Mouse (Mus musculus): Measurements from ENCODE around the gene Auts2. TPM values are rescaled to one million over a fixed set of nuclear protein-coding genes. Genes with fewer than 3 reads are reported as not detected.
"Not testable (repeated sequence)": the region's sequence is repeated elsewhere in the genome, so short reads cannot be mapped to it uniquely, and the experiment has no call there.

The Auts2 gene
- 10 to 100 TPM; 20.4 TPM for total RNA-seq (2021)
- long read RNA-seq, experiment 1, partial matches to known transcripts: 2 of 9 reads
- long read RNA-seq, experiment 1, other reads (novel, unspliced or antisense): 7 of 9 reads
- long read RNA-seq, experiment 2, partial matches to known transcripts: 1 of 6 reads
- long read RNA-seq, experiment 2, other reads (novel, unspliced or antisense): 5 of 6 reads

DNA sequence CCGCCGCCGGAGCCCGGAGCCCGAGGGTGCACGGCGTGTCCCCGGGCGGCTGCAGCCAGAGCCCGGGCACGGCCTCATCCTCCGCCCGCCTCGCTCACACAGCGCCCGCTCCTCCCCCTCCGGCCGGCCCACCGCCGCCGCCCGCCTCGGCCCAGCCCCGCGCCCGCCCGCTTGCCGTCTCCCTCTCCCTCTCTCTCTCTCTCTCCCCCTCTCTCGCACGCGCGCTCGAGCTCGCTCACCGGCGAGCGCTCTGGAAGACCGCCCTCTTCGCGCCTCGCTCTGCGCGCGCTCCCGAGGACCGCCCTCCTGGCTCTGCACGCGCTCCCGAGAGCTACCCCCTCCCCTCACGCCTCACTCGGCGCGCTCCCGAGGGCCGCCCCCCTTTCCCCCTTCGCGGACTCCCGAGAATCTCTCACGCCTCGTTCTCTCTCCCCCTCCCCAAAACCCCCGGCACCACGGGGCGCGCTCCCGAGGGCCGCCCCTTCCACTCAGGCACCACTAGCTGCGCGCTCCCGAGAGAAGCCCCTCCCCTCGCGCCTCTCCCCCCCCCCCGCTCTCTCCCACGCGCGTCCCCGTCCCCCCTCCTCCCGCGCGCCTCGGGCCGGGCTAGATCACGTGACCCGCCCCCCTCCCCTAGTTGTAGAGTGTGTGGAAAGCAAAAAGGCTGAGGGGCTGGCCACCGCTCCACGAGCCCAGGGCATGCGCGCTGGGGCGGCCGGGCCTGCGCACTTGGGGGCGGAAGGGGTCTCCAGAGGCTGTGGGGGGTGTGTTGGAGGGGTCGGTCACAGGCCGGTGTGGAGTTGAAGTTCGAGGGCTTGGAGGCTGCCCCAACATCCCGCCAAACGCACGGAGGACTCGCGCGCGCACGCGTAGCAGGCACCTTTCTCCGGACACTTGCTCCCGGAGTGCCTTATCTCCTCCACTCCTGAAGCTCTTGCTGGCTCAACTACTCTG is at the start of gene Auts2:
Gene Auts2 (minus strand): TSS at position 227 of the 954 bp plus-strand sequence.
- DNase-seq (ENCODE audit: low spot score): peak; percentile 78

- DNase-seq (ENCODE audit: low spot score): no peak
These were observed 48.9 kb upstream of the Auts2 start for GRCm38 (mm10) chr5:132591721-132592695.

DNA sequence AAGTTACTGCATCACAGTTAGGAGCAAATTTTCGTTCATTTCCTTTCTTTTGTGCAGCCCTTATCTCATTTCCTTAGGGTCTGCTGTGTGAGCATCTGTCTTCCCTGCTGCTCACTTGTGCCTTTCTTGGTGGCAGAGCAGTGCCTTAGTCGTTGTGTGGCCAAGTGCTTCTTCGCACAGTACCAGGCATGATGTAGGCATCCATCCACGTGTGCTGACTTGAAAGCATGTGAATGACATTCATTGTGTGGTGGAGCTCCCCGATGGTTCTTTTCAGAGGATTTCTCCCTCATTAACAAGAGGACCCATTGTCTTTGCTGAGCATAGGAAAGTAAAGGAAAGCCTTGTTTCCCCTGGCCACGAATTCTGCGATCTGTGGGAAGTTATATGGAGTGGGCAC is 36.6 kb upstream of the Auts2 start:
- DNase-seq (ENCODE audit: low spot score): no peak

GRCm38 (mm10) chr5:132560771-132561170 is 17.6 kb upstream of the Auts2 start:
- DNase-seq (ENCODE audit: low spot score): not testable (repeated sequence)

DNA sequence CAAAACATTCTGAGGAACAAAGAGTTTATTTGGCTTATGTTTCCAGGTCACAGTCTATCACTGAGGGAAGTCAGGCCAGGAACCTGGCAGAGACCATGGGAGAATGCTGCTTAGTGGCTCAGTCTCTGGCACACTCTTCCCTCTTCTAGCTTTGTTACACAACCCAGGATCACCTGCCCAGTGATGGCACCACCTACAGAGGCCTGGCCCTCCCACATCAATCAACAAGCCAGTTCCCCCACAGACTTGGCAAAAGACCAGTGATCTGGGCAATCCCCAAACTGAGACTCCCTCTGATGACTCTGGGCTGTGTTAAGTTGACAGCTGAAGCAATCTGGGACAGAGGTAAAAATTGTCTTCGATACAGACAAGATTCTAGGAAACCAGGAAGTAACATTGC is 2.6 kb upstream of the Auts2 start:
- DNase-seq (ENCODE audit: low spot score): no peak

DNA sequence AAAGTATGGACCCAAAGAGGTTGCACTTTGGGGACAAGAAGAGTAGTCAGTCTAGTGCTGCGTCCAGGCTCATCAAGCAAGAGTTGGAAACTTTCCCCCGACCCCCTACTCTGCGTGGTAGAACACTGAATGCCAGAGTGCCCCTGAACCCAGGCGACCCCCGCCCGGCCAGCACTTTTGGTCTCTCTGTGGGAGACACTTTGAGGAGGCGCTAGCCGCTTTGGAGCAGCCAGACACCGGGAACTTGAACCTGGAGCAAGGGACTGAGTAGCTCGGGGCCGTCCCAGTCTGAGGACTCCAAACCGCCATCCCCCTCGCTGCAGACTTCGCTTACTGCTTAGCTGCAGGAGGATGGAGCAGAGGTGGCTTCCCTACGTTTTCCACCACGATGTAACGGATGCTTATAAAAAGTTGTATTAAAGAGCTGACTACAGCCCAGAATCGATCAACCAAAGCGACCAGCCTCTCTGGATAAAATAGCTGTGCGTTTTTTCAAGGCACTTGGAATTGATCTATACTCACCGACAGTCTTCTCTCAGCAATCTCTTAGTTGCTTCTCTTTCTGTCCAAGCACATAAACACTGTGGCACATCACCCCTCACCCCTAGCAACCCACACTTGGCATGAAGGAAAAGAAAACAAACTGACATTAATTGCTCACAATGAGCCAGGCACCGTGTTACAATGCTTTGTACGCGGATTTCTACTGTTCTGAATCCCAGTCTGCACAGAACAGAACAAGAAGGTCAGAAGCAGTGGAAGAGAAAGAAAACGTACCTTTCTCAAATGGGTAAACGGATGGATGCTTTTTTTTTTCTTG is 1.2 kb upstream of the Auts2 start:
- DNase-seq (ENCODE audit: low spot score): no peak

GRCm38 (mm10) chr5:132542381-132543020 is 643 bp downstream of the Auts2 start:
- no peak for DNase-seq (ENCODE audit: low spot score)

DNA sequence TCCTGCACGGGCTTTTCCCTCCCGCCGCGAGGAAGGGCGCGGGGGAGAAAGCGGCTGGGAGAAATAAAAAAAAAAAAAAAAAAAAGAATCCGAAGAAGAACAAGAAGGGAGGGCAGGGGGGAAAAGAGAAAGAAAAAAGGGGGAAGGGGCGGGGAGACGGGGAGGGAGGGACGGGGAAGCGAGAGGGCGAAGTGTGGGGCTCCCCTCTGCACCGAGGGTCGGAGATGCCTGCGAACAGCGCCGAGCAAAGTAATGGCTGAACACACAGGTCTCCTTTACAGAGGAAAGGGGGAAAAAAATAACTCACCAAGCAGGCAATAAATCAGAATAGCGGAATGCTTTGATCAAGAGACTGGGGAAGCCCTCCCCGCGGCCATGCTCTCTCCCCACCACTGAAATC is 1.2 kb downstream of the Auts2 start:
- DNase-seq (ENCODE audit: low spot score): no peak

DNA sequence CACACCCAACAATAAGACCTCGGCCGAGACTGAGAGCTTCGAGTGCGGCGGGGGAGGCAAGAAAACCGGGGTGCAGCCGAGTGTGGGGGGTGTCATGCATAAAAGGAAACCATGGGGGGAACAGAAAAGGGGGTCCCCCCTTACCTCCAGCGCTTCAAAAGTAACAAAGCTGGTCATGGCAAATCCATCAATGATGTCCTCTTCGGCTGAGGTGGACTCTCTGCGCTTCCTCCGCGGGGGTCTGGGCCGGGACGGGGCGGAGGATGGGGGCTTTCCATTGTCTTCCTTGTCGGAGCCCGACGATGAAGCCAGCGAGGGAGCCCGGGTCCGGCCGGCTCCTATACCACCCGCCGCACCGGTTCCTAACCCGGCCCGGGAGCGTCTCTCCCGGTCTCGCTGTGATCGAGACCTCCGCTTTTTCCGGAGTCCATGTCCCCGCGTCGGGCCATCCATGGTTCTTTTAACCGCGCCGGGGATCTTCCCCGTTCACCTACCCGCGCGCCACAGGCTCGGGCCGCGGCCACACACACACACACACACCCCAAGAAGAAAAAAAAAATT is 1.7 kb downstream of the Auts2 start:
- no peak for DNase-seq (ENCODE audit: low spot score)

DNA sequence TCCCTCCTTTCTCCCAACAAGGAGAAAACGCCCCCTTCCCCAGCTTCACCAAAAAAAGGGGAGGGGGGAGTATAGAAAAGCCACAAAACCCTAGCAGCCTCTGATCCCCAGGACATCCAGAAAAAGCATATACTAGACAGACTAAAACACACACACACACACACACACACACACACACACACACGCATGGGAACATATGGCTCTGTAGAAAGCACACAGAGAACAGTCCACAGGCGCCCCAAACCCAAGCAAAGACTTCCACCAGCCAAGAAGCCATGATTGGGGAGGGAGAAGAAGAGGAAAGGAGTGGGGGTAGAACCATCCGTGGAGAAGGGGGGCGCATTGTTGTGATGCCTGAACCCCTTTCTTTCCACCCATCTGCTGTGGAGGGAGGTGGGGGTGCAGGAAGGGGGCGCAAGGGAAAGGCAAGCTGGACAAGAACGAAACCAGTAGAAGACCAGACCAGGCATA is 2.3 kb downstream of the Auts2 start:
- no peak for DNase-seq (ENCODE audit: low spot score)

GRCm38 (mm10) chr5:132537475-132537874 is 5.7 kb downstream of the Auts2 start:
- no peak for DNase-seq (ENCODE audit: low spot score)

DNA sequence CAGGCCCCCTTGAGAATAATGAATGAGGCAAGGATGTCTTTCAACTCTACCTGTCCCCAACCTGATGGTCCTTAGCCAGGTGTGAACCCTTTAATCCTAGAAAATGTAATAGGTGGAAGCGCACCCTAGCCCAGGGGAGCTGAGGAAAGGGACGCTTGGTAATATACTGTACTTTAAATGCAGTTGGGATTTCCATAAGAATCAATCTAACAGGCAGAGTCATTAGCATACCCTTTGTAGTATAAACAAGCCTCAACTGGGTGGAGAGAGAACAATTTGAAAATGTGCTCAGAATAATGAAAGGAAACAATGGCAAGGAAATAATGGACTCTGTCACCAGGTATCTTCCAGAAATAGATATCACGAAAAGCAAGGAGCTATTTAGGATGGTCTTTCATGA is 16.7 kb downstream of the Auts2 start:
- no peak for DNase-seq (ENCODE audit: low spot score)

DNA sequence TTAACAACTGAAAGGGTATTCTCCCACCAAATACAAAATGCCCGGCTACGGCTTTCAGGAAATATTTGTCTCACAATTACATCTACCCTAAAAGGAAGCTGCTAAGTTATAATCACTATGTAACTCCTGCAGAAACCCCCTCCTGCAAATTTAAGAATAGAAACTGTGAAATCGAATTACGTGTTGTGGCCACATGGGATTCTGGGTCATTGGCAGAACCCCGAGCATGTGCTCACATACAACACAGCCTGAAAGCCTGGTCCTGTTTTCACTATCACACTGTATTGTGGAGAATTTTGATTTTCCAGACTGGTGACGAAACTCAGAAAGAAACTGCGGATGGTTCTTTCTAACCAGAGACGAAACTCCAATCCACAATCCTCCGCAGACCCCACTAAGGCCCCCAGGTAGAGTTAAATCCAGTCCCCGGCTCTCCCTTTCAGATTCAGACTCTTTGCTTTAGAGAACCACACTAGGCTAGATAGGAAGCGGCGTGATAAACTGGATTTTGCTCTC is 21.7 kb downstream of the Auts2 start:
- no peak for DNase-seq (ENCODE audit: low spot score)

DNA sequence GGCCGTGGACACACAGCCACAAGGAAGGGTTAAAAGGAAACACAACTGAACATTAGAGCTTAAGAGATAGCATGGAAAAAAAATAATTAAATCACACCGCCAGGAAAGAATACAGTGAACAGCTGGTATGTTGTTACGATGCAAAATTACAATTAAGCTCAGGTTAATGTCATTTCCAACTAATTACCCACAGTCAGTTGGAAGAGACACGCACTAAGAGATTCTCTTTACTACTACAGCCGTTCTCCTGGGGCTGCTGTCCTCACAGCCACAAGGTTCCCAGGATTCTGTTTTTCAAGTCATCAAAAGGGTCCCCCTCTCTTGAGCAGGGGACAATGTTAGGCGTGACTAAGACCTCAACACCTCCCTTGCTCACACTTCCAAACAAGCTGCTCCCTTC is 25.3 kb downstream of the Auts2 start:
- no peak for DNase-seq (ENCODE audit: low spot score)

DNA sequence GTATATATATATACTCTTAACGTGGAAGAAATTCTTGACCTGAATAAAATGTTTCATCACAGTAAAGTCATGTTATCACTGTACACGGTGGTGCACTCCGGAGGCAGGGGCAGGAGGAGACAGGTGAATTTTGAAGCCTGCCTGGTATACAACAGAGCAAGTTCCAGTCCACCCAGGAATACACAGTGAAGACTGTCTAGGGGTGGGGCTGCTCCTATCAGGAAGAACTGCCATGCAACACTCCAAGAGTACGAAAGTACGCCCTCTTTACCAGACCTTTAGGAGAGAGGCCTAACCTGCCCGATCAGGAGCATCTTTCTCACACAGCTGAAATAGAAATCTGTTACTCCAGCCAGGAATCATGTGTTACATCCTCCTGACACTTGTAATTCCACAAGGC is 28.6 kb downstream of the Auts2 start:
- no peak for DNase-seq (ENCODE audit: low spot score)

DNA sequence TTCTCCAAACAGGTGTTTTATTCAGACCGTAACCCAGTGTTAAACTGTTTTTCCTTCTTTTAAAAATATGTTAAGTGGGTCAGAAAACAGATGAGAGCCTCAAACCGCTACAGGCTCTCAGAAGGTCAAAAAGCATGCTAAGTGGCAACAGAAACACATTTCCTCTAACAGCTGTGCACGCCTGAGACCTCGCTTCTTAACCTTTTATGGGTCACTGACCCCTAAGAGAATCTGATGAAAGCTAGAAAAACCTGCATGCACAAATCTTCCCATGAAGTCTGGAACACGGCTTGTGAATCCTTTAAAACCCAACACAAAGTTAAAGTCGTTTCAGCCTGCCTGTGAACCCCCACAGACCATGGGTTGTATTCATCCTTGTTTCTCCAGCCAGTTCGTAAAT is 29.9 kb downstream of the Auts2 start:
- DNase-seq (ENCODE audit: low spot score): no peak

GRCm38 (mm10) chr5:132509464-132509885 is 33.7 kb downstream of the Auts2 start:
- DNase-seq (ENCODE audit: low spot score): peak; percentile 24

DNA sequence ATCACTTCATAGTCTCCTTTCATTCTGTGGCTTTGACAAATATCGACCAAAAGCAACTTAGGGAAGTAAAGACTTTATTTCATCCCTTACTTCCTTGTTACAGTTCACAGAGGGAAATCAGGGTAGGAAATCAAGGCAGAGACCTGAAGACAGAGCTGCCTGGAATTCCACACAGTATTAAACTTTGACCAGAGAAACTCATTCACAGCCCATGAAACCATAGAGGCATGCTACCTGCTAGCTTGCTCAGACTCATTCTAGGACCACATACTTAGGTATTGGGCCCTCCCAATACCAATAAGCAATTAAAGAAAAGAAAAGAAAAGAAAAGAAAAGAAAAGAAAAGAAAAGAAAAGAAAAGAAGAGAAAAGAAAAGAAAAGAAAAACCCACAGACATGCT is 38.3 kb downstream of the Auts2 start:
- no peak for DNase-seq (ENCODE audit: low spot score)

- no peak for DNase-seq (ENCODE audit: low spot score)
These were observed 39.7 kb downstream of the Auts2 start for GRCm38 (mm10) chr5:132503431-132503830.

- DNase-seq (ENCODE audit: low spot score): no peak
These were observed 41.1 kb downstream of the Auts2 start for GRCm38 (mm10) chr5:132502036-132502435.
